Mouse (Mus musculus) thymus, adult 2 months (tissue): ENCODE measurements at regions not wholly inside any gene's neighbourhood (a gene's known extent, or its start where the extent isn't known, plus 50 kb on each side); places are given as distances from the start of the nearest gene placed in this dataset.

Experiments used
- CTCF ChIP-seq: fragments of 200-500 bp; IDR thresholded peaks from 2 replicates; pipeline ENCODE4 v1.5.1; 2012; ENCODE audit warnings: mild to moderate bottlenecking, control low read depth, low read length, moderate library complexity, borderline replicate concordance; ENCODE audit not compliant: control insufficient read depth, poor library complexity, insufficient read depth; ENCODE audit errors: extremely low read depth
- POLR2A ChIP-seq: fragments of 200-500 bp; IDR thresholded peaks from 2 replicates; pipeline ENCODE4 v1.6.1; 2012; ENCODE audit warnings: mild to moderate bottlenecking, low read length, control low read depth, moderate library complexity; ENCODE audit not compliant: control insufficient read depth, poor library complexity, insufficient read depth; ENCODE audit errors: extremely low read depth

- TF ChIP-seq CTCF (no peak), POLR2A (no peak)
Observed at GRCm38 (mm10) chr12:77088452-77088851, 126.5 kb upstream of the Max start.
